Mouse (Mus musculus) small intestine, adult 2 months (tissue): ENCODE results near the gene Zp1.

Source experiments
- CTCF ChIP-seq: fragments of 200-500 bp; IDR thresholded peaks from 2 replicates; pipeline ENCODE4 v1.5.1; 2012; ENCODE audit warnings: low read depth, mild to moderate bottlenecking, control low read depth, inconsistent platforms, low read length, moderate library complexity, mixed read lengths; ENCODE audit not compliant: insufficient replicate concordance, insufficient read length; ENCODE audit errors: extremely low read depth
- POLR2A ChIP-seq: fragments of 200-500 bp; IDR thresholded peaks from 2 replicates; pipeline ENCODE4 v1.6.1; 2012; ENCODE audit warnings: low read depth, mild to moderate bottlenecking, control low read depth, inconsistent platforms, low read length, moderate library complexity

DNA sequence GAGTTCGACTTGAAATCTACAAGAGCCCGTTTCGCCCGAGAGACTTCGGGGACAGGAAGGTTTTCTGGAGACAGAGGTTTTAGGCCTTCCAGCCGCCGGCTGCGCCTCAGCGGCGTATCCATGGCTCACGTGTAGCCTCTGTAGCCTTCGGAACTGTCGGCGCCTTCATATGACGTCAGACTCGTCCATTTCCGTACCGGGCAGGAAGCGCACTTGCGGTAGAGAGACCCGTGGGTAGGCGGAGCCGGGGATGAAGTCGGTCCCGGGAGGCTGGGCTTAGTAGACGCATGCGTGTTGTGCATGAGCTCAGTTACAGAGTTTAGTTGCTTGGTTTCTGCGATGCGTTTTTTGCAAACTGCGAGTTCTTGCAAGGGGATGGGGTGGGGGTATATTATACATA, 28.7 kb upstream of the Zp1 start, which contains the start of gene Ccdc86:
- TF ChIP-seq POLR2A (peak; percentile 58), CTCF (no peak)
